Mouse (Mus musculus) ES-E14 (cell line): ENCODE measurements around the gene Fchsd2.

ENCODE experiments used
- HCFC1 ChIP-seq: IDR thresholded peaks from 2 replicates; pipeline ENCODE4 v1.6.1; 2012; ENCODE audit warnings: low read length, inconsistent platforms, borderline replicate concordance; ENCODE audit not compliant: insufficient read depth
- MAFK ChIP-seq: IDR thresholded peaks from 2 replicates; pipeline ENCODE4 v1.6.1; 2014; ENCODE audit warnings: mild to moderate bottlenecking, low read depth, low read length, inconsistent platforms; ENCODE audit not compliant: insufficient read depth
- ZC3H11A ChIP-seq: IDR thresholded peaks from 2 replicates; pipeline ENCODE4 v1.6.1; 2012; ENCODE audit warnings: low read depth, mild to moderate bottlenecking, inconsistent platforms, low read length, borderline replicate concordance

DNA sequence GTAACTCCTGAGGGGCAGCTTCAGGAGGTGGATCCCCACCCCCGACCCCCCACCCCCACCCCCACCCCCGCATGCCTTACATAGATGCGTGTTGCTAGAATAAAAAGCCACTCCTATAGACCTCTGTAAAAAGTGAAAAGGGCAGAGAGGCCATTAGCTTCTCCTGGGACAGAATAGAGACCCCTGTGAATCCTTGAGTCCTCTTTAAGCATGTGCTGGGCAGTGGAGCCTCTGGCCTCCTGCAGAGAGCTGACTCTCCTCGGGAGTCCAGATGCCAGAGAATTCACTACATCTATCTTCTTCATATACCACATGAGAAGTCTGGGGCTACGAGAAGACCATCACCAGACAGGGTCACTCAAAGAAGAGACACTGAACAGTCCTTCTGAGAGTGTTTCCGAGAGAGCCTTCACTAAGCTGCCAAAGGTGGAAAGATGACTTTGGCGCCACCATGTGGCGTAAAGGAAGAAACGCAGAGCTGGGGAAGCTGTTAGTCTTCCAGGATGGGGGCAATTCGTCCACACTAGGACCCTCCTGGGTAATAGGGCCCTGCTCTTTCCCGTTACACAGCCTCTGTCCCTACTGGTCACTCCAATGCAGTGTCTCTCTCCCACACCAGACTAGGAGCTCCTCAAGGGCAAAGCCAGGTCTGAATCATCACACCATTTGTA, 41.0 kb upstream of the Fchsd2 start:
- TF ChIP-seq HCFC1 (no peak), ZC3H11A (peak; percentile 95), MAFK (no peak)
